Mouse (Mus musculus) ovary, postnatal 14 days (tissue): ENCODE measurements at regions not wholly inside any gene's neighbourhood (a gene's known extent, or its start where the extent isn't known, plus 50 kb on each side); places are given as distances from the start of the nearest gene placed in this dataset.

Source experiments
- DNase-seq: peaks from one replicate; pipeline ENCODE4 v3.0.0; 2022; ENCODE audit warnings: low spot score

DNA sequence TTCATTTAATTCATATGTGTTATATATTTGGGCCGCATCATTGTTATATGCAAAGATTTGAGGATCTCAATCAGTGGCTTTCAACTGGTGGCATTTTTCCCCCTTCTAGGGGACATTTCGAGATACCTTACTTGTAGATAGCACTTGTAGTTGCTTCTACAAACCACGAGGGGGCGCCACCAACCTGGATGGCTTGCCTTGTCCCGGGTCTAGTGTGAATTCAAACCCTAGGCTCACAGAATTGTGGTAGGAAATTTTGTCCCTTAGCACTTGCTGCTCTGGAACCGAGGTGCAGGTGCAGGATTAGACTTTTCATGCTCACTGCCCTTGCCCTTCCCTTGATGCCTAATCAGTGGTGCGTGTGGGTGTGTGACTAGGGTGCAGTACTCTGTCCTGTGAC is 252.2 kb downstream of the Uaca start:
- peak; percentile 61 for DNase-seq

DNA sequence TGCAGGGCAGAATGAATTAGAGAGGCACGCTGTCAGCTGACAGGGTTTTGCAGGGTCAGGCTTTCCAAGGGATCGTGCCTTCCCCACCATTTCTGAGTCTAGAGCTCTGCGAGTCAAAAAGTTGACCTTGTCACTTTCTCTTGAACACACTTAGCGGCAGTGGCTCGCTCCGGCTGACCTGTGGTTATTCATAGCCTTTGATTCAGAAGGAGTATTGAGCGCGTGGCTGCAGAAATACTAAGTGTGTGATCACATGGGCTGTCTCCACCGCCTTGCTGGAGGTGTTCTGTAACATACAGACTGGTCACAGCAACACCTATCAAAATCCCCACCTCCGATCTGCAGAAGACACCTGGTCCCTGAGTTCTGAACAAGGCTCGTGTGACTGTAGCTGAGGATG is 252.9 kb downstream of the Uaca start:
- no peak for DNase-seq

DNA sequence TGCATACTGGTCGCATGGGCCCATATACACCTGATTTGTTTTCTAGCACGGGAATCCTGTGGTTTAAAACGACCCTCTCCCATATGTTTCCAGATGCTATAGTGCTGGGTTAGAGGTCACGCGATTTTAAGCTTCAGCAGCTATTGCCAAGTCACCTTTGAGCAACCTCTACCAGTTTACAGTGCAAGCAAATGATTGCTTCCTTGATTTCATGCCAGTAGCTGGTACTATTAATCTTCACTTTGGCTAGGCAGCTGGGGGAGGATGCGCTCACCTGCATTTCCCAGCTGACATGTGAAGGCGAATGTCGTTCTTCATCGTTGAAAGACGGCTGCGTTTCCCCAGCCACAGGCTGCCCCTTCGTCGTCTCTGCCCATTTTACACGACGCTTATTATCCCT is 254.2 kb downstream of the Uaca start:
- no peak for DNase-seq

DNA sequence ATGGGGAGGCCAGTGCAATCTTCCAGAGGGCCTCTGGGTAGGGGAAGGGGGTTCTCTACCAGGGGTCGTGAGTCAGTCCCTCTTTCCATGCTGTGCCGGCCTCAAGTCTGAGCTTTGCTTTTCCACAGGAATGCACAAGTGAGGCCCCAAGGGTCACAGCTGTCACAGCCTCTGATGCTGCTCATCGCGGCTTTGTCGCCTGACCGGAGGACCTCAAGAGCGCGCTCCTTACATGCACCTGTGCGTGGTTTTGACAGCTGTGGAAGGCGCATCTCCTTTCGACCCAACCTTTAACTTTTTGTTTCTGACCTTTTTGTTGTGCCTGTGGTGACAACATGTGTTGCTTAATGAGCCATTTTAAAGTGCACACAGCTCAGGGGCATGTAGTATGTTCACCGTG is 258.3 kb downstream of the Uaca start:
- no peak for DNase-seq

DNA sequence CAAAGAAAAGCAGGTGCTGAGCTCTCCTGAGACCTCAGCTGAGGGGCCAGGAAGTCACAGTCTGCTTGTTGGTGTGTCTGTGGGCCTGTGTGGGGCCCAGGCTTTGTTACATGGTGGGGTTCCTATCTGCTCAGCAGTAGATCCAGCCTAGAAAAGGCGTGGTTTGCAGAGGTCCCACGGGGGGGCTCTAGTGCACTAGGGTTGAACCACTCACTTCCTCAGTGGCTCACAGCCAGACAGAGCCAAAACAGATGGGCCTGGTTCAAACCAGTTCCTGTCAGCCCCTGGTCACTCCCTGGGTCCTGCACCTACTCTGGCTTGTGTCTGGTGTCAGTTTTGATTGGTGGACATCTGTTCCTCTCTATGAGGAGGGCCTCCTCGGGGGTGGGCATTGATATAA is 260.1 kb downstream of the Uaca start:
- peak; percentile 41 for DNase-seq

DNA sequence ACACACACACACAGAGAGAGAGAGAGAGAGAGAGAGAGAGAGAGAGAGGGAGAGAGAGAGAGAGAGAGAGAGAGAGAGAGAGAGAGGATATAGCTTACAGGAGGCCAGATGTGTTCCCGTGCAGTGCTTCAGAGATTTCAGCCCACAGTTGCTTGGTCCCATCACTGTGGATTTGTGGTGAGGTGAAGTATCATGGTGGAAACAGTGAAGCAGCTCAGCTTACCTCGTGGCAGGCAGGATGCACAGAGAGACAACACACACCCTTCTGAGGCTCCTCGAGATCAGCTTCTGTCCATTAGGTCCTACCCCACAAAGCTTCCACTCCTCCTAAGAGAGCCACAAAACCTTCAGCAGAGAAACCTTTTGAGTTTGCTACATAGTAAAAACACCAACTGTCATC is 261.1 kb downstream of the Uaca start:
- DNase-seq: no peak

DNA sequence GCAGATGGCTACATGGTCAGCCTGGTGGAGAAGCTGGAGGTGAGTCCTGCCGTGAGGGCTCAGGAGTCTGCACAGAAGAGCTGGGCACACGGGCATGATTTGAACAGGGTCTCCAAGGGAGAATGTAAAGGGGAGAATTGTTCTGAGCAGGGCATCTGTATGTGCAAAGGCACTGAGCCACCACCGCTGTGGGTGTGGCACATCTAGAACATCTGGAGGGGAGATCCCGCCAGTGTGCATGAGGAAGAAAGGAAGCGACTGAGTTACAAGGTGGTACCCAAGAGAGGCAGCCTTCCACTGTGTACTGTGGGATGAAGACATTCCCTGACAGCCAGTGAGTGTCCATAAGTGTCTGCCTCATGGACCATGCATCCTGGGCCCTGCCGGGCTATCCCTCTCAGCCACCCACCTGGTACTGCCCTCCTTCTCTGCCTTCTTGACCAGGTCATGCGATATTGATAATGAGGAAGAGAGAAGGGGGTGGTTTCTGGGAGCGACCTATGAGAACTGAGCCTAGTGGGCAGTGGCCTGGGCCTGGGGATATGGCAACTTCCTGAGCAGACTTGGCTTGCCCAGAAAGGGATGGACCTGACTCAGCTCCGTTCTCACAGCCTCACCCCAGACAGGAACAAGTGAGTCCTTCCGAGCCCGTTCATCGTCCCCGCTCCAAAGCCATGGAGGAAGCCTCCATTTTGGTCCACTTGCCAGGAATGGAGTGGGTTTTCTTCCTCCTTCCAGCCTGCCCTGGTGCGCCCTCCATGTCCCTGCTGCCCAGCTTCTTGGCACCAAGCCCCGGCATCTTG is 261.8 kb downstream of the Uaca start:
- DNase-seq: no peak

DNA sequence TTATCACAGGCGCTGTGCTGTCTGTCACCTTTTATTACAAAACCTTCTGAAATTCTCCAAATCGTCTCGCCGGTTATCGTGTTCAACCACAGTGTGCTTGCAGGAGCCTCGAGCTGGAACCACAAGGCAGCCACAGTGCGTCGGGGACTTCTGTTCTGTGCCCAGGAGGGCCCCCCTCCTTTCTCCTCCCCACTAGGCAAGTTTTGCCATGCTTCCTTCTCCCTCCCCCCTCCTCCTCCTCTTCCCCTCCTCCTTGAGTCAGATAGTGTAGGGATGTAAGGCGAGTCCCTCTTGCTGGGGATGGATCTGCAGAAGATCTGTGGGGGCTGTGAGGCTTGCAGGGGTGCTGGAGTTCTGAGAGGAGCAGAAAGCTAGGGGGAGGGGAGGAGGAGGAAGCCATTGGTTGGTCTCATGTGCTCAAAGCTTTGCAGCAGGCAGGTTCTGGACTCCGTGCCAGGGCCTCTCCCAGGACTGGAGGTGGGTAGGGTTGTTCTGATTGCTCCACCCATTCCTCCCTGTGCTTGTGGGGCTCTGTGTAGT is 262.5 kb downstream of the Uaca start:
- no peak for DNase-seq

DNA sequence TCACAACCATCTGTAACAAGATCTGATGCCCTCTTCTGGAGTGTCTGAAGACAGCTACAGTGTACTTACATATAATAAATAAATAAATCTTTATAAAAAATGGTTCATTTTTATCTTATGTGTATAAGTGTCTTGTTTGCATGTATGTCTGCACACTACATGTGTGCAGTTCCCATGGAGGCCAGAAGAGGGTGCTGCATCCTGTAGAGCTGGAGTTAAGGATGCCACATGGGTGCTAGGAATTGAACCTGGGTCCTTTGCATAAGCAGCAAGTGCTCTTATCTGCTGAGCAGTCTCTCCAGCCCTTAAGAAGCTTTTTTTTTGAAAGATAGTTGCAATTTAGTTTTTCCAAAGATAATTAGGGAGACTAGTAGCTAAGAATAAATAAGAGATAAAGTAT is 264.9 kb downstream of the Uaca start:
- no peak for DNase-seq

DNA sequence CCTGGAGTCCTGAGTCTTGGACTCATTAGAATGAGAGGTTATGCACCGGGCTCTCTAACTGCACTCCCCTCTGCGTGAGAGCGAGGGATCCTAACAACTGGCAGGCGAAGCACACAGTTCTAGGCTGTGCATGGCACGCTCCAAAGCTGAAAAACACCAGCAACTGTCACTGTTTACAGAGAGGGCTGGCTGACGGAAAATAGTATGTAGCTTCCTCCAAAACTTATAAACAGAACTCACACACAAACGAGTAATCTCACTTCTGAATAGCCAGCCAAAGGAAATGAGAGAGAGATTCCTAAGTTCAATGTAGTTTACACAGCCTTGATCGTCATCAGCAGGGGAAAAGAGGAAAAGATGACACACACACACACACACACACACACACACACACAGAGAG is 266.6 kb downstream of the Uaca start:
- DNase-seq: no peak

DNA sequence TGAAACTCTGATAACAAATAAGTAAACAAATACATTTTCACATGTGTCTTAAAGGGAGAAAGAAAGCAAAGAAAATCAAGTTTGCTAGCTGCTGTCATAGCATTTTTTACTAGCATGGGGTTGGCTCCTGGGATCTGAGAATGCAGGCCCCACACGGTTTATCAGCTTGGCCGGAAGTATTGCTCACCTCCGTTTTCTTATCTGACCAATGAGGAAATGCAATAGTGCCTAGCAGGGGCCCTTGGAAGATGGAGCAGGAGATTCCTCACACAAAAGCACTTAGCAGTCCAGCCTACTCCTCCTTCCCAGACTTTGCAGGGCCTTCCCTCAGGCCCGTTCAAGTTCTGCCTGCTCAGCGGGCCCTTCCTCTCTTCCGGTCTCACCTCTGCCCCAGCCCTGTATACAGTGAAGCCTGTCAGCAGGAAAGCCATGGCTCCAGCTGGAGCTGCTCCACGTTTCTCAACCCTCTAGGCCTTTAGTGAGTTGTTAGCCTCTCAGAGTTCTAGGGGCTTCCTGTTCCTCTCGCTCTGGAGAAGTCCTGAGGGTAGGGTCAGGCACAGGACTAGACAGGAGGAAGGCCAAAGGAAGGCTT is 270.5 kb downstream of the Uaca start:
- no peak for DNase-seq

DNA sequence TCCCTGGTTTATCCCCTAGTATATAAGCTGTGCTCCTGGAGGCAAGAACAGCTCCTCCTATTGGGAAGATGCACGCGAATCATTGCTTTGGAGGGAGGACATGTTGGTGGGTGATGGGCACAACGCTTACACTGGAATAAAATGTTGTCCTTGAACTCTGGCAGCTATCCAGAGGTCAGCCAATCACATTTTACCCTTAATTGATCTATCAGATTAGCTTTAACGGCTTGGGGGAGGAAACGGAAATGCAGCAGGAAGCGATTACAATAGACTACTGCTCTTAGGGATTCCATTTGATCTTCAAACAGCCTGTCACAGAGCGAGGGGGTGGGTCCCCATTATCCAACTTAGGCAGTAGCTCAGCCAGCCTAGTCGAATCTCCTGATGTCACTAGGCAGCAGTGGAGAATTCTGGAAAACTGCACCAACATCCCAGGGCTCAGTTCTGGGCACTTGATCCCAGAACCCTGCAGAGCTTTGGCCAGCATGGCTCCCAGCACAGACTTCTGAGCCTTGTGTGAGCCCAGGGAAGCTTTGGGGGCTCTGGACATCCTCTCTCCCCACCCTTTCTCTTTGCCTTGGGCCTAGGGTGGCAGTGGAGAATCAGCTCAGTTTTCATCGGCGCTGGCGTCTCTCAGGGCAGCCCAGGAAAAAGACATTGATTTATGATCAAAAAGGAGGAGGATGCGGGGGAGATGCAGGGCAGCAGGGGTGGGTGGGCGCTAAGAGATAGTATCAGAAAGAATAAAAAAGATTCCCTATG is 275.4 kb downstream of the Uaca start:
- no peak for DNase-seq

DNA sequence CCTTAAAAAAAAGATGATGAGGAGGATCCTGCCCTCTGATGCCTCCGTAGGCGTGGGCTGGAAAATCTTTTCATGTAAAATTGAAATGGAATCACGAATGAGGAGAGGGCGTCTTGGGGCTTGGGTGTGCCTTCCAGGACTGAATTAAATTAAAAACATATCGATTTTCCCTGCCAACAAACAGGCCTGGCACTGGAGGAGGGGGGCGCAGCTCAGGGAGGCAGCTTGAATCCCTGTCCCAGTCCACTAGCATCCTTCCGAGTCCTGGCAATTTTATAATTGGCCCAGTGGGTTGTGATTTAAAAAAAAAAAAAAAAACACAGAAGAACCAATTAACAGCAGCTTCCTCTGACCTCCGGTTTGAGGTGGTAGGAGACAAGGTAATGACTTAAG is 276.0 kb downstream of the Uaca start:
- no peak for DNase-seq

DNA sequence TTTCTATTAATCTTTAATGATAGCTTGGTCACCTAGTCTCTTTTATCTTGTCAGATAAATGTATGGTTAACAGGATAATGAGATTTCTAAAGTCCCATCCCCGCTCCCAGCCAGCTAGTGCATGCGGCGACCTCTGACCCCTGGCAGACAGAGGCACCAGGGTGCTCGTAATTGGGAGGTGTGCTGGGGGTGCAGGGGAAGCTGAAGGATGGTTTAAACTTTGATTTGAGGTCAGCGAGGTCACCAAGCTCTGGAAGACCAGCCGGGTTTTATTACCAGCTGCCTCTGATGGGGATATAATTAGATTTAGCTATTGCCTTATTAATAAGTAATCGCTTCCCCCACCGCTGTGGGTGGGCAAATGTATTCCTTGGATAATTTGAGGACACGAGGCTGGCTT is 276.5 kb downstream of the Uaca start:
- no peak for DNase-seq

DNA sequence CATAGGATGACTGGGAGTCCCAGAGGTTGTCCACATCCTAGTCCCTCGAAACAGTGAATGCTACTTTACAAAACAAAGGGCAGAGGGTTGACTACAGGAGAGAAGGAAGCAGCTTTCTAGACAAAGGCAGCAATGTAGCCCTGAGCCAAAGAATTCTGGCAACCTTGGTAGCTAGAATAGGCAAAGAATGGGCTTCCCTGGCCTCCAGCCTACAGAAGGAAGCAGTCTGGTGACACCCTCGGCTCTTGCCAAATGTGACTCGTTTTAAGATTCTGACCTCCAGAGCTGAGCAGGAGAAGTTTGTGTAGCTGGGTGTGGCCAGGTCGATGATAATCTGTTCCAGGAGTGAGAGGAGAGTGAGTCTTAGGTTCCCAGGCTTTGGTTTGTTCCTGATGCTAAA is 279.1 kb downstream of the Uaca start:
- DNase-seq: no peak

DNA sequence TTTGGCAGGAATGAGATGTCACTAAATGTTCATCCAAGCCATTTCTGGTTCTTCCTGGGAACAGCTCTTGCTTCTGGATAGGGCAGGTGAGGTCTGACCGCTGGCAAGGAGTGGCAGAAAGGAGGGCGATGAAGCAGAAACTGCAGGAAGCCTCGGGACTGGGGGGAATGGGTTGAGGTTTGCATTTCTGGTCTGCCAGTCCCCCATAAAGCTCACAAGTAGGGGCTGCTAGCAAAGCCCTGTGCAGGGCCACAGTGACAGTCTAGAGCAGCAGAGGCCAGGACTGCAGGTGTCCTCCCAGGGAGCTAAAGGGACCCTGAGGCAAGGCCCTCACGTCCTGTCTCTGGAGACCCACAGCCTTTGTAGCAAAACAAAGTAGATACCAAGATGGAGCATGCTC is 280.7 kb downstream of the Uaca start:
- DNase-seq: no peak

DNA sequence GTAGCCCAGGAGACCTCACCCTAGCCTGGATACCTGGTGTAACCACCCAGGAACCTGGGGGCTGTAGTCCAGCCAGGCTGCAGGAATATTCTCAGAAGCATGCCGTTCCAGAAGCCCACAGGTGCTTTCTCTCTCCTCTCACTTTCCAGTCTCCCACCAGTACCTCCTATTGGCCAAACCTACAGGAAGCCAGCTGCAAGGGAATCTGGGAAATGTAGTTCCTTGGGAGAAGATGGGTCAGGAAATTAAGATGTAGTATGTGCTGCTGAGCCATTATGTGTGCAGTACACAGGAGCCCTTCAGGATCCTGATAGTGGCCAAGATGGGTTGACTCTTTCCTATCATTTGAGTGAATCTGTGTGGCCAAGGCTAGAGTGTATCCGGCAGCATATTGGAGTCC is 282.8 kb downstream of the Uaca start:
- no peak for DNase-seq

DNA sequence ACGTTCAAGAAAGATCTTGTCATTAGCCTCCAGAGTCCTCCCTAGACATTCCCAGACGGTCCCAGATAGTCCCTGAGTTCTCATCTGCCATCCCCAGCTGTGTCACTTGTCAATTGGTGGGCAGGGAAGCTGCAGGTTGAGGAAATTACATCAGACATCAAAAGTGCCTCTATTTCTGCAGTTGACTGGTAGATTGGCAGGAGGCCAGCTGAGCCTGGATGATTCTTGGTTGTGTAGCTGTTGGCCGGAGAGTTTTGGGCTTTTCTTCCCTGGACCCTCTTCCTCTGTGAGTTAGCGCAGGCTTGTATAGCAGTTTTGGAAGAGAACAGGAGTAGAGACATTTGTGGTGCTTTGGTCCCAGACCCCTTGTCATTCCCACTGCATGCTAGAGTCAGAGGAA is 283.5 kb downstream of the Uaca start:
- no peak for DNase-seq

DNA sequence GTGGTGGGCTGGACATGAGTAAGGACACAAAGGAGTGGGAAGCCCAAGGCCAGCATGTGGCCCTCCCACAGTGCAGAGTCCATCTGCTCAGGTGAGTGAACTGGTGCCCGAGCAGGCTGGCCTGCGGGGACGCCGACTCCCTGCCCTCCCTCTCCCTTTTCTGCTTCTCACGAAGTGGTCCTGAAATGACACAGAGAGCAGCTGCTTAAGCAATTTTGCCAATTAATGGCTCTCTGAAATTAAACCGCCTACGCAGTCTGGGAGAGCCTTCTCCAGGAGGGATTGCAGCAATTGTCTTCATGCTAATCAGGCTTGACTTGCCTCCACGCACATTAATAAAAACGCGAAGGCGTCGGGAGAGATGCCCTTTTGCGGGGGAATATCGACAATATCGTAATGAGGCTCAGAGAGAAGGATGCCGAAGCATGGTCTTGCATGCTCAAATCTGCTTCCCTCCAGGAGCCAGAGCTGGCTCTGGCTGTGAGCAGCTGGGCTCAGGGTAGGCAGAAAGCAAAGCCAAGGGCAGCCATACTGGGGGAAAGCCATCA is 287.2 kb downstream of the Uaca start:
- DNase-seq: no peak

DNA sequence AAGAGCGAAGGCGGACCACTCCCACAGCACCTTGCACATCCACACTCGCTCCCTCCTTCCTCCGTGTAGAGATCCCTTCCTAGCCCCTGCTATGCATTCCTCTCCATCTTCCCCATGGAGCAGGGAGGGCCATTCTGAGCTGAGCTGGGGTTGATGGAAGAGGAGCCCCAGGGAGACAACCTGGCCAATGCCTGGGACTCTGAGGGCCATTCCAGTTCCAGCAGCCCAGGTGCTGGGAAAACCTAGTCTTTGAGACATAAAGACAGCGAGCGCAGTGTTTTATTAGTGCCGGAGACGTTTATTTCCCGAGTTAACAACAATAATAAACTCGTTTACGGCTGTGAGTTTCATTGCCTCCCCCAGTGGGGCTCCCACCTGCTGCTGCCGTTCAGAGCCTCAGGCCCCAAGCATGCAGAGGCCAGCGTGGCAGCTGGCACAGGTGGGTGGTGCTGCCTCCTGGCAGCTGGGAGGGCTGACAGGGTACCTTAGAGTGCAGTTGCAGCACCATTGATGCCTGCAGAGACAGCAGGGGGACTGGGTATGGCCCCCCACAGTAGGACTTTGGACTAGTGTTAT is 287.4 kb upstream of the Tle3 start:
- no peak for DNase-seq

DNA sequence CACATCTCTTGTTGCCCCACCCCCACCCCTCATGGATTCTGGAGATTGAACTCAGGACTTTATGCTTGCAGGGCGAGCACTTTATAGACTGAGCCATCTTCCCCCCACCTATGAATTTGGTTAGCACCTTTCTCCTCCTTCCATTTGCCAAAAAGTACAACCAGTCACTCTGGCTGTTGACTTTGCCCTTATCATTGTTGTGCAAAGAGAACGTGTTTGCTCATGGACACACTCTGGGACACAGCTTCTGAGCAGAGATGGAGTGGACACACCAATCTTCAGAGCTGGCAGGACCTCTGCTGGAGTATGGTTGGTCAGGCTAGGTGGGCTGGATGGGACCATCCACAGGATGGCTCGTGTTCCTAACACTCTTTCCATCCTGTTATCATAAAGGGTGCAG is 285.1 kb upstream of the Tle3 start:
- no peak for DNase-seq

DNA sequence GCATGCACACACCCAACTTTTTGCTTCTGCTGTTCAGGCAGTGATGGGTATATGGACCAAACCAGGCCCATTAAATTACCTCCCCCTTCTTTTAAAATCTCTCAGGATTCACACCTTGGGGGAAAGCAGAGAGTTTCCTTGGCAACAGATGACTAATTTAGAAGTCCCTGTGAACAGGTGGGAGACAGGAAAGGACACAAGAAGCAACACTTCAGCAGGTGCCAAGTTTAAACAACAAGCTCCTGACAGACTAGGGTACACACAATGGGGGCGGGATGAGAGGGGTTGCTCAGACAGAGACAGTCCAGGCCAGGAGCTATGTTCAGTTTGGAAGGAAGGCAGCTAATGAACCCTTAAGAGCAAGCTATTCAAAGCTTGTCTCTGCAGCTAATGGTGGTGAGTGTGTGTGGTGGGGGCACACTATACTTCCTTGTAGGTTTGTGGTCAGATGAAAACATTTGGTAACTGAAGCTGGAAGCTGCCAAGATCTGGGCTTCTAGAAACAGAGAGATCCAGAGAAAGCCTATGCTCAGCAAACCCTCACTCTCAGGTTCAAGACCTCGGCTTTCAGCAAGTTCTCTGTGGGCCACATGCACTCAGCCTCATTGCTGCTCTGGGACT is 283.0 kb upstream of the Tle3 start:
- no peak for DNase-seq
